Mouse (Mus musculus): ENCODE measurements around the gene Car11. TPM values are rescaled to one million over a fixed set of nuclear protein-coding genes. Genes with fewer than 3 reads are reported as not detected.

The Car11 gene
- polyA plus RNA-seq, 1 experiment from 2014 or later, result 9.1 TPM

GRCm38 (mm10) chr7:45679966-45680621, 19.5 kb upstream of the Car11 start:
- Histone ChIP-seq H3K27ac (replicated peaks) (no peak overlapping the region; the same call in 1 of the 2 replicates), H3K36me3 (replicated peaks) (no peaks in the 10 kb centered on the region), H3K4me1 (peaks cover 29% of the 10 kb centered on the region), H3K9me3 (no peaks in the 10 kb centered on the region), H3K27me3 (replicated peaks; ENCODE audit: low read depth, poor library complexity, severe bottlenecking) (peaks cover 17% of the 10 kb centered on the region; the same call in 1 of the 2 replicates), H3K4me3 (no peak overlapping the region)
- WGBS, result 76% methylated on average over 14 of the region's 14 CpGs
- DNase-seq (ENCODE audit: low spot score), result no peak

DNA sequence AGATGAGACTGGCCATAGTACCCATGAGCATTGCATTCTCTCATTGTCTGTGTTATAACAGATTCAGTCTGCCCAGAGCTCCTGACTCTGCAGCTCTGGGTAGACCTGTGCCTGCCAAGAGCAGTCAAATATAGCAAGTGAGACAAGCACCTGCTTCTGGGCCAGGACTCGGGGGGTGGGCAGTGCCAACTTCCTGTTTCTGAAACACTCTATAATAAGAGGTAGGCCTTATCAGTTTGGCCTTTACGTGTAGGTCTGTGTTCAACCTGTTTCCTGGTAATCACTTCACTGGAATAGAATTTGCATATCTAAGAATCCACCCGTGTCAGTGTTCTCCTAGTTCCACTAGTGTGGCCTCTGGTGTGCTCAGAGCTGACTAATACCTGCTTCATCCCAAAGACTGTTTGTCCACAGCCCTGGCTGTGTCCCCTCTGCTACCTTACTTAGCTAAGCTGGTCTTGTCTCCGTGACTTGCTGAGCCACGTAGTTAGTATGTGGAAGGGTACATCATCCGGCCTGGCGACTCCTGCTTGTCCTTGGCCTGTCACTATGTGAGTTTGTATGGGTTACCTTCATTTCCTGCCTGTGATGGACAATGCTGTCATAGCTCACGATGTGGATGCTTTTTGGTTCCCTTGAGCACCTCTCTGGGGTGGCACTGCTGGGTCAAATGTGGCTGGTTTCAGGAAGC, 18.5 kb upstream of the Car11 start:
- Histone ChIP-seq H3K36me3 (replicated peaks) (no peaks in the 10 kb centered on the region), H3K27ac (replicated peaks) (no peak overlapping the region), H3K27me3 (replicated peaks; ENCODE audit: low read depth, poor library complexity, severe bottlenecking) (peaks cover 18% of the 10 kb centered on the region; the same call in 1 of the 2 replicates), H3K4me1 (peaks cover 40% of the 10 kb centered on the region), H3K9me3 (no peaks in the 10 kb centered on the region), H3K4me3 (no peak overlapping the region)
- no peak for DNase-seq (ENCODE audit: low spot score)
- 86% methylated on average over 8 of the region's 8 CpGs for WGBS

GRCm38 (mm10) chr7:45682144-45683126, 17.2 kb upstream of the Car11 start:
- Histone ChIP-seq H3K4me3 (peak overlapping the region; percentile 42), H3K36me3 (replicated peaks) (no peaks in the 10 kb centered on the region), H3K27ac (replicated peaks) (peak overlapping the region; percentile 90), H3K4me1 (peaks cover 52% of the 10 kb centered on the region), H3K27me3 (replicated peaks; ENCODE audit: low read depth, poor library complexity, severe bottlenecking) (peaks cover 22% of the 10 kb centered on the region; the same call in 1 of the 2 replicates), H3K9me3 (no peaks in the 10 kb centered on the region)
- peak; percentile 93 for DNase-seq (ENCODE audit: low spot score)
- WGBS, result 29% methylated on average over 14 of the region's 14 CpGs

GRCm38 (mm10) chr7:45683396-45684050, 16.1 kb upstream of the Car11 start, which contains the start of gene Ntn5:
Gene Ntn5 (plus strand): TSS chr7:45684022.
- peak within 1 kb of the TSS; percentile 90 for H3K27ac ChIP-seq (replicated peaks)
- peak within 1 kb of the TSS; percentile 42 for H3K4me3 ChIP-seq
- peaks cover 52% of the 10 kb centered on the region for H3K4me1 ChIP-seq
- DNase-seq (ENCODE audit: low spot score), result no peak
- WGBS, result 68% methylated on average over 7 of the region's 7 CpGs
- peaks cover 22% of the 10 kb centered on the region; the same call in 1 of the 2 replicates for H3K27me3 ChIP-seq (replicated peaks; ENCODE audit: low read depth, poor library complexity, severe bottlenecking)
- no peaks in the 10 kb centered on the region for H3K36me3 ChIP-seq (replicated peaks)
- H3K9me3 ChIP-seq, result no peaks in the 10 kb centered on the region

- H3K27ac ChIP-seq (replicated peaks), result peak overlapping the region; percentile 76
- H3K36me3 ChIP-seq (replicated peaks), result no peaks in the 10 kb centered on the region
- H3K4me3 ChIP-seq, result peak overlapping the region; percentile 30; the same call in 1 of the 2 replicates
- no peak for DNase-seq (ENCODE audit: low spot score)
- 43% methylated on average over 10 of the region's 10 CpGs for WGBS
- H3K9me3 ChIP-seq, result no peaks in the 10 kb centered on the region
- H3K27me3 ChIP-seq (replicated peaks; ENCODE audit: low read depth, poor library complexity, severe bottlenecking), result peaks cover 28% of the 10 kb centered on the region; the same call in 1 of the 2 replicates
- peaks cover 72% of the 10 kb centered on the region for H3K4me1 ChIP-seq
Observed at GRCm38 (mm10) chr7:45685811-45686210, 13.8 kb upstream of the Car11 start.

GRCm38 (mm10) chr7:45686841-45687240, 12.8 kb upstream of the Car11 start:
- H3K9me3 ChIP-seq, result no peaks in the 10 kb centered on the region
- H3K4me3 ChIP-seq, result no peak overlapping the region
- H3K27ac ChIP-seq (replicated peaks), result peak overlapping the region; percentile 74; the same call in 1 of the 2 replicates
- peaks cover 28% of the 10 kb centered on the region; the same call in 1 of the 2 replicates for H3K27me3 ChIP-seq (replicated peaks; ENCODE audit: low read depth, poor library complexity, severe bottlenecking)
- H3K4me1 ChIP-seq, result peaks cover 72% of the 10 kb centered on the region
- no peaks in the 10 kb centered on the region for H3K36me3 ChIP-seq (replicated peaks)
- 74% methylated on average over 3 of the region's 3 CpGs for WGBS
- no peak for DNase-seq (ENCODE audit: low spot score)

GRCm38 (mm10) chr7:45689099-45689498, 10.5 kb upstream of the Car11 start:
- peak overlapping the region; percentile 27; the same call in 1 of the 2 replicates for H3K27ac ChIP-seq (replicated peaks)
- H3K4me3 ChIP-seq, result no peak overlapping the region
- H3K4me1 ChIP-seq, result peaks cover 63% of the 10 kb centered on the region
- H3K36me3 ChIP-seq (replicated peaks), result no peaks in the 10 kb centered on the region
- peaks cover 18% of the 10 kb centered on the region; the same call in 1 of the 2 replicates for H3K27me3 ChIP-seq (replicated peaks; ENCODE audit: low read depth, poor library complexity, severe bottlenecking)
- DNase-seq (ENCODE audit: low spot score), result no peak
- 64% methylated on average over 6 of the region's 6 CpGs for WGBS
- no peaks in the 10 kb centered on the region for H3K9me3 ChIP-seq

GRCm38 (mm10) chr7:45689800-45690199, 9.8 kb upstream of the Car11 start:
- H3K4me3 ChIP-seq, result no peak overlapping the region
- peaks cover 14% of the 10 kb centered on the region; the same call in 1 of the 2 replicates for H3K27me3 ChIP-seq (replicated peaks; ENCODE audit: low read depth, poor library complexity, severe bottlenecking)
- H3K36me3 ChIP-seq (replicated peaks), result no peaks in the 10 kb centered on the region
- WGBS, result 75% methylated on average over 11 of the region's 11 CpGs
- H3K4me1 ChIP-seq, result peaks cover 64% of the 10 kb centered on the region
- H3K9me3 ChIP-seq, result no peaks in the 10 kb centered on the region
- DNase-seq (ENCODE audit: low spot score), result no peak
- 0 out of 2 replicates have a peak overlapping the region, but pooled peaks have one; percentile 26 for H3K27ac ChIP-seq (replicated peaks)

- H3K4me1 ChIP-seq, result peaks cover 49% of the 10 kb centered on the region
- DNase-seq (ENCODE audit: low spot score), result no peak
- no peaks in the 10 kb centered on the region for H3K9me3 ChIP-seq
- H3K27ac ChIP-seq (replicated peaks), result 0 out of 2 replicates have a peak overlapping the region, but pooled peaks have one; percentile 44
- no peaks in the 10 kb centered on the region for H3K36me3 ChIP-seq (replicated peaks)
- H3K27me3 ChIP-seq (replicated peaks; ENCODE audit: low read depth, poor library complexity, severe bottlenecking), result 0 out of 2 replicates have a peak, but pooled peaks cover 6% of the 10 kb centered on the region
- WGBS, result 87% methylated on average over 2 of the region's 2 CpGs
- no peak overlapping the region for H3K4me3 ChIP-seq
Observed at GRCm38 (mm10) chr7:45692364-45692763, 7.3 kb upstream of the Car11 start.

DNA sequence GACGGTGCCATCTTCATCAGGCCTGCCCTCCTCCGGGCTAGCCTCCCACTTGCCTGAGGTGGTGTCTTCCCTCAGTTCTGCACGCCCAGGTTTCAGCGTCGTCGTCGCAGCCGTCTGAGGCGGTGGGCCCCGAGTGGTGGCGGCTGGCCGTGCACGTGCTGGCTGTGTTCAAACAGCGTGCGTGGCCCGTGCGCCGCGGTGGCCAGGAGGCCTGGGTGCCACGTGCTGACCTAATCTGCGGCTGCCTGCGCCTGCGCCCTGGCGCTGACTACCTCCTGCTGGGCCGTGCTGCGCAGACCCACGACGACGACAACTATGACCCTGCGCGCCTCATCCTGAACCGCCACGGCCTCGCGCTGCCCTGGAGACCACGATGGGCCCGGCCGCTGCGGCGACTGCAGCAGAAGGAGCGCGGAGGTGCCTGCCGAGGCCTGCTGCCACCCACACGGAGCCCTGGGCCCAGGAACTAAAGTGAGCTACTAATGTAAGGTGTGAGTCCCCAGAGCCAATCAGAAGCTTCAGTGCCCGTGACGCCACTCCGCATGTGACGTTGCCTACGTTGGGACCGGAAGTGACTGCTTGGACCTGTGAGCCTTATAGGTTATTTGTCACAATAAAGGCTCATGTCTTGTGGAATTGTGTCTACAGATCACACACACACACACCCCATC, 5.6 kb upstream of the Car11 start, which contains the start of gene Sec1:
Sec1 (minus strand) TSS at position 482 of the 671 bp plus-strand sequence.
- Histone ChIP-seq H3K36me3 (replicated peaks) (no peaks in the 10 kb centered on the region), H3K4me1 (peaks cover 45% of the 10 kb centered on the region), H3K9me3 (no peaks in the 10 kb centered on the region), H3K4me3 (no peak within 1 kb of the TSS), H3K27ac (replicated peaks) (peak within 1 kb of the TSS; percentile 54), H3K27me3 (replicated peaks; ENCODE audit: low read depth, poor library complexity, severe bottlenecking) (peaks cover 19% of the 10 kb centered on the region)
- DNase-seq (ENCODE audit: low spot score), result no peak
- WGBS, result 88% methylated on average over 50 of the region's 50 CpGs

DNA sequence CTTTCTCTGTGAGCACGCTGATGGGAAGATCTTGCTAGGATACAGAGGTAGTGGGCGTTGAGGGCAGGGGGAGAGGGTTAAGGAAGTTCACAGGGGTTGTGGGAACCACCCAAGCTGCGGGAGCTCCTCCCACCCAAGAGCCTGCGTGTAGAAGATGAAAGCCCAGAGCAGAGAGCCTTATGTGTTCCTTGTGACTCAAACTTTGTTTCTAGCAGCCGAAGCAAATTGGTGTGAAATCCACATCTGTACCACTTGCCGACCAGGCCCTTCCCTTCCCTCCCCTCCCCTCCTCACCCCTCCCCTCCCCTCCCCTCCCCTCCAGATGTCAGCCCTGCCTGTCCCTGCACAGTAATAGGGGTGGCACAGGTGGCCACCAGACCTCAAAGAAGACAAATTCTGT, 4.5 kb upstream of the Car11 start:
- peak; percentile 68 for DNase-seq (ENCODE audit: low spot score)
- no peaks in the 10 kb centered on the region for H3K36me3 ChIP-seq (replicated peaks)
- peaks cover 29% of the 10 kb centered on the region for H3K27me3 ChIP-seq (replicated peaks; ENCODE audit: low read depth, poor library complexity, severe bottlenecking)
- WGBS, result 18% methylated on average over 6 of the region's 6 CpGs
- peak overlapping the region; percentile 54; the same call in 1 of the 2 replicates for H3K27ac ChIP-seq (replicated peaks)
- no peaks in the 10 kb centered on the region for H3K9me3 ChIP-seq
- no peak overlapping the region for H3K4me3 ChIP-seq
- peaks cover 45% of the 10 kb centered on the region for H3K4me1 ChIP-seq
